ENCODE assay signal across 15 mouse cellular contexts in genomic region chr17:15069124-15069523, GRCm38 (mm10). TPM values are rescaled to one million over a fixed set of nuclear protein-coding genes. Genes with fewer than 3 reads are reported as not detected.
DNase-seq lines count a peak whose midpoint lies in the region; ATAC-seq and TF ChIP-seq lines count a peak whose summit lies in the region.
"Had no signal": no experiment of that assay in that cellular context is flagged by ENCODE, and none has a peak within 500 bp of the region (broad histone marks: within the 10 kb centered on the region; RNA-seq: fewer than 3 reads in every experiment).

No protein-coding gene starts in this region.

- no peak overlapping the region for H3K27ac ChIP-seq in kidney, embryonic 16.5 days (ENCODE audit: low read length)
- H3K27ac ChIP-seq in small intestine, adult 2 months (ENCODE audit: insufficient read depth, low read depth, low read length) = peak overlapping the region; percentile 5; the same call in 1 of the 2 replicates
- H3K27ac ChIP-seq: layer of hippocampus, adult 2 months; limb, embryonic 13.5 days had no signal

- no peak for TF ChIP-seq POLR2A in lung, adult 2 months (IDR thresholded peaks at IDR 0.05; ENCODE audit: borderline replicate concordance, extremely low read depth, low read depth, low read length)
- TF ChIP-seq POLR2A in small intestine, adult 2 months (IDR thresholded peaks at IDR 0.05; ENCODE audit: low read depth, low read length) = no peak

- no peak for ATAC-seq in kidney, embryonic 16.5 days (ENCODE audit: low FRiP score, low TSS enrichment)

- TF ChIP-seq CTCF in lung, adult 2 months (IDR thresholded peaks at IDR 0.05; ENCODE audit: insufficient read depth, low read length) = no peak
- TF ChIP-seq CTCF in small intestine, adult 2 months (IDR thresholded peaks at IDR 0.05; ENCODE audit: extremely low read depth, insufficient read length, insufficient replicate concordance, low read depth, low read length) = no peak

- H3K4me2 ChIP-seq in kidney, embryonic 16.5 days (replicated peaks; ENCODE audit: low read depth, low read length) = no peak overlapping the region
- H3K4me2 ChIP-seq: limb, embryonic 13.5 days had no signal

- no peak overlapping the region for H3K9ac ChIP-seq in kidney, embryonic 16.5 days (replicated peaks; ENCODE audit: low read length)
- H3K9ac ChIP-seq: limb, embryonic 13.5 days had no signal

- H3K4me1 ChIP-seq in kidney, embryonic 16.5 days (ENCODE audit: insufficient read depth, low read length) = peaks cover 12% of the 10 kb centered on the region
- H3K4me1 ChIP-seq in lung, adult 2 months (ENCODE audit: control insufficient read depth, insufficient read depth, low read length) = peaks cover 7% of the 10 kb centered on the region
- peaks cover 23% of the 10 kb centered on the region for H3K4me1 ChIP-seq in small intestine, adult 2 months (ENCODE audit: control insufficient read depth, insufficient read depth, insufficient read length, low read length)

- DNase-seq in adrenal gland, postnatal 36 days = peak; percentile 25 to 40
- no peak for DNase-seq in adrenal gland, postnatal 4 days (ENCODE audit: low spot score in 2 of 2)
- peak; percentile 23 for DNase-seq in kidney, adult 18-20 months
- peak; percentile 40 for DNase-seq in lung, postnatal 25 days (ENCODE audit: low spot score)
- no peak for DNase-seq in lung, adult 2 months
- no peak for DNase-seq in gastrocnemius, adult 8-10 months (ENCODE audit: low spot score in 2 of 2)
- DNase-seq: cerebellum, adult 8-10 months; thymus, adult 18-20 months had no signal

- no peaks in the 10 kb centered on the region for H3K9me3 ChIP-seq in kidney, embryonic 16.5 days (ENCODE audit: low read length)
- H3K9me3 ChIP-seq: heart, embryonic 10.5 days; limb, embryonic 13.5 days had no signal

- H3K36me3 ChIP-seq in kidney, embryonic 16.5 days (ENCODE audit: insufficient read depth, low read length) = 0 out of 2 replicates have a peak, but pooled peaks cover 4% of the 10 kb centered on the region
- no peaks in the 10 kb centered on the region for H3K36me3 ChIP-seq in small intestine, adult 2 months (ENCODE audit: control insufficient read depth, insufficient read depth, low read length)
- H3K36me3 ChIP-seq: heart, embryonic 10.5 days; limb, embryonic 13.5 days had no signal

- H3K4me3 ChIP-seq in kidney, embryonic 16.5 days (ENCODE audit: low read length) = no peak overlapping the region
- no peak overlapping the region for H3K4me3 ChIP-seq in lung, adult 2 months (replicated peaks; ENCODE audit: extremely low read depth, low read depth, low read length)
- no peak overlapping the region for H3K4me3 ChIP-seq in small intestine, adult 2 months (ENCODE audit: low read depth, low read length)
- H3K4me3 ChIP-seq: heart, embryonic 10.5 days; layer of hippocampus, adult 2 months; limb, embryonic 13.5 days had no signal

- WGBS in kidney, embryonic 16.5 days = 41% methylated on average over 2 of the region's 2 CpGs
- WGBS in lung, adult 2 months = 43% methylated on average over 2 of the region's 2 CpGs
- 11% methylated on average over 2 of the region's 2 CpGs for WGBS in small intestine, adult 2 months

- H3K27me3 ChIP-seq in kidney, embryonic 16.5 days (ENCODE audit: insufficient read depth, low read length) = no peaks in the 10 kb centered on the region
- H3K27me3 ChIP-seq in small intestine, adult 2 months (ENCODE audit: control insufficient read depth, insufficient read depth, low read length) = no peaks in the 10 kb centered on the region
- H3K27me3 ChIP-seq: limb, embryonic 13.5 days had no signal

RNA-seq across cellular contexts. Expression of gene Gm3448, which starts 27.8 kb away (rescaled TPM):
- 1 to 10 TPM; 4.1 to 4.2 TPM for total RNA-seq in adrenal gland, postnatal 36 days (2021)
- 1 to 10 TPM; 8.4 to 8.8 TPM for total RNA-seq in adrenal gland, postnatal 4 days (2021)
- 2.8 and 3.0 TPM in 2 replicates for polyA plus RNA-seq in kidney, embryonic 16.5 days (2015; fragmentation: Nextera tagmentation; extraction: Ambion mirVana)
- polyA plus RNA-seq in lung, adult 2 months (2012; rRNA removed) = 0.51 and 0.90 TPM in 2 replicates
- polyA plus RNA-seq in small intestine, adult 2 months (2012; rRNA removed) = 0.11 and 0.14 TPM in 2 replicates
- total RNA-seq in gastrocnemius, adult 8-10 months (2022) = under 1 TPM; 0.44 to 0.79 (median 0.56) TPM

RNA-seq across cellular contexts. Expression of gene Tcte3, which starts 27.8 kb away (rescaled TPM):
- 1 to 10 TPM; 1.4 to 1.6 TPM for total RNA-seq in adrenal gland, postnatal 36 days (2021)
- 1 to 10 TPM; 5.3 to 6.7 TPM for total RNA-seq in adrenal gland, postnatal 4 days (2021)
- 0.42 TPM in 1 of 2 replicates, not detected in the other for polyA plus RNA-seq in kidney, embryonic 16.5 days (2015; fragmentation: Nextera tagmentation; extraction: Ambion mirVana)
- 0.19 TPM in 1 of 2 replicates, not detected in the other for polyA plus RNA-seq in lung, adult 2 months (2012; rRNA removed)
- polyA plus RNA-seq in small intestine, adult 2 months (2012; rRNA removed) = not detected in 2 replicates
- under 1 TPM in 1 of 4 experiments, not detected in 3; 0.92 TPM for total RNA-seq in gastrocnemius, adult 8-10 months (2022)
- total RNA-seq: gastrocnemius, adult 18-20 months had no signal
- polyA plus RNA-seq: hindbrain, embryonic 11.5 days had no signal

RNA-seq across cellular contexts. Expression of gene Ermard, which starts 28.1 kb away (rescaled TPM):
- total RNA-seq in adrenal gland, postnatal 36 days (2021) = 10 to 100 TPM; 33.2 to 41.1 TPM
- total RNA-seq in adrenal gland, postnatal 4 days (2021) = 10 to 100 TPM; 91.8 to 93.3 TPM
- 79.6 and 93.2 TPM in 2 replicates for polyA plus RNA-seq in kidney, embryonic 16.5 days (2015; fragmentation: Nextera tagmentation; extraction: Ambion mirVana)
- polyA plus RNA-seq in lung, adult 2 months (2012; rRNA removed) = 31.6 and 50.8 TPM in 2 replicates
- 6.0 and 18.9 TPM in 2 replicates for polyA plus RNA-seq in small intestine, adult 2 months (2012; rRNA removed)
- 10 to 100 TPM; 14.8 to 17.3 (median 15.5) TPM for total RNA-seq in gastrocnemius, adult 8-10 months (2022)

RNA-seq across cellular contexts. Expression of gene Gm3435, which starts 59.1 kb away (rescaled TPM):
- 1 to 10 TPM; 2.9 to 6.7 TPM for total RNA-seq in adrenal gland, postnatal 36 days (2021)
- 1 to 10 TPM; 6.7 to 9.4 TPM for total RNA-seq in adrenal gland, postnatal 4 days (2021)
- 8.7 and 9.1 TPM in 2 replicates for polyA plus RNA-seq in kidney, embryonic 16.5 days (2015; fragmentation: Nextera tagmentation; extraction: Ambion mirVana)
- 0.53 and 3.1 TPM in 2 replicates for polyA plus RNA-seq in lung, adult 2 months (2012; rRNA removed)
- polyA plus RNA-seq in small intestine, adult 2 months (2012; rRNA removed) = 0.15 and 0.24 TPM in 2 replicates
- total RNA-seq in gastrocnemius, adult 8-10 months (2022) = 1 to 10 TPM; 1.5 to 3.2 (median 2.2) TPM

Comparison
In these comparisons a context has a peak if more than half of its experiments do, and no peak if none do; other contexts are left out.
1. DNase-seq: peak in adrenal gland, postnatal 36 days (2 of 2), kidney, adult 18-20 months (single experiment) and lung, postnatal 25 days (single experiment); none in adrenal gland, postnatal 4 days (0 of 2), lung, adult 2 months (single experiment) and gastrocnemius, adult 8-10 months (0 of 2).